Mouse (Mus musculus): Measurements from ENCODE around the gene Crebbp. TPM values are rescaled to one million over a fixed set of nuclear protein-coding genes. Genes with fewer than 3 reads are reported as not detected.

Gene Crebbp
- polyA plus RNA-seq, 1 experiment from 2014 or later = 41.2 TPM

DNA sequence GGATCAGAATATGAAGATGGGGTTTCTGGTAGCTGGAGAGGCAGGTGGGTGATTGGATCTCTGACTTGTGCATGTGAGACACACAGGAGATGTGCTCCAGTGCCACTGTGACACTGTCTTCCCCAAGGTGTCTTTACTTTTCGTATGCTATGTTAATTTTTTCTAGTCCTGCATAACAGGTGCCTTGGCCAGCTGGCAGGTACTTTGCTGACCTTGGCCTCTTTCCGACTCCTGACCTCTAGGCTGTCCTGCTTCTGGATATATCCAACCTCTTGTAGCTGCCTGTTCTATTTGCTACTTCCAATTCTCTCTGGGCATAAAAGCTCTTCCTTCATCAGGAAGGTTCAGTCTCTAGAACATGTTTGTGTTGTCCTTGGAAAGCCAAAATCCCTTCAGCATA, 178.2 kb downstream of the Crebbp start:
- H3K27me3 ChIP-seq = no peaks in the 10 kb centered on the region
- 98% methylated on average over 2 of the region's 2 CpGs for WGBS

DNA sequence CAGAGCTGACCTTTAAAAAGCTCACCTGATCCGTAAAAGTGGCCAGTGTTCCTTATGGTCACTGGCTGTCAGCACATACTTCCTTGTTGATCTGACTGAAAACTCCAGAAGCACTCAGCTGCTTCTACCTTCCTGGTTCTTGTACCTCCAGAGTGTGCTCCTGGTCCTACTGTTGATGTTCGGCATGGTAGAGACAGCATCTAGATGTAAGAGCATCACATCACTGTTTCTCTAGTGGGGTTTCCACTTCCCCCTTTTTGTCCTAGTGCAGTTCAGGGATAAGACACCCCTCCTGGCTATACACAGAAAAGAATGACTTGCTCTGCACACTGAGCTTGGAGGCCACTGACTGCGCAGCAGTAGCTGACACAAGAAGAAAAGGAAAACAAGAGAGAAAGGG, 179.3 kb downstream of the Crebbp start:
- WGBS = 81% methylated on average over 3 of the region's 3 CpGs
- H3K27ac ChIP-seq = no peak overlapping the region

More for the DNA sequence above, 178.2 kb downstream of the Crebbp start:
- Histone ChIP-seq H3K36me3 (peaks cover 42% of the 10 kb centered on the region), H3K9me3 (no peaks in the 10 kb centered on the region), H3K4me2 (no peak overlapping the region), H3K4me1 (replicated peaks) (no peaks in the 10 kb centered on the region), H3K9ac (no peak overlapping the region), H3K27ac (no peak overlapping the region), H3K4me3 (no peak overlapping the region)
- ATAC-seq (ENCODE audit: low FRiP score) = no peak

GRCm38 (mm10) chr16:4033971-4034370, 179.8 kb downstream of the Crebbp start:
- ATAC-seq (ENCODE audit: low FRiP score) = no peak
- Histone ChIP-seq H3K4me2 (no peak overlapping the region), H3K27ac (no peak overlapping the region), H3K4me1 (replicated peaks) (no peaks in the 10 kb centered on the region), H3K36me3 (peaks cover 26% of the 10 kb centered on the region), H3K27me3 (no peaks in the 10 kb centered on the region), H3K9ac (no peak overlapping the region), H3K4me3 (no peak overlapping the region), H3K9me3 (0 out of 2 replicates have a peak, but pooled peaks cover 1% of the 10 kb centered on the region)
- WGBS = 66% methylated on average over 5 of the region's 5 CpGs

More for the DNA sequence above, 179.3 kb downstream of the Crebbp start:
- no peak overlapping the region for H3K4me2 ChIP-seq
- no peak for ATAC-seq (ENCODE audit: low FRiP score)
- H3K4me3 ChIP-seq = no peak overlapping the region
- H3K36me3 ChIP-seq = peaks cover 31% of the 10 kb centered on the region
- H3K9me3 ChIP-seq = no peaks in the 10 kb centered on the region
- H3K4me1 ChIP-seq (replicated peaks) = no peaks in the 10 kb centered on the region
- H3K9ac ChIP-seq = no peak overlapping the region
- no peaks in the 10 kb centered on the region for H3K27me3 ChIP-seq

DNA sequence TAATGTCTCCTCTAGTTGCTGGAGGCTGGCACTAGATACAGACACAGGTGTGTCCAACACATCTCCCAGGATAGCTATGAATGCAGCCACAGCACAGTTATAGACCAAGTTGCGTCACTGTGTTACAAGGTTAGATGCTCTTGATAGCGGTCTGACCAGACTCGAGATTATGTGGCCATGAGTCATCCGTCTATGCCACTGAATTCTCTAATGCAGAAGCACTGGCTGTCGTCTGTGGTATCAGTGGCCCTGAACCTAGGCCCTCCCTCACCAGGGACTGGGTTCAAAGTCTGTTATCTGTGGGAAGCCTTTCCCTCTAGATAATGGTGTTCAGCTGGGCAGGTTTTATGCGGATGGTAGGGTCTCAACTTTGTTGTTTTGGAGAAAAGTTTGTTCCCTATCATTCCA, 181.5 kb downstream of the Crebbp start:
- Histone ChIP-seq H3K27ac (no peak overlapping the region), H3K36me3 (peaks cover 11% of the 10 kb centered on the region), H3K9ac (no peak overlapping the region), H3K9me3 (0 out of 2 replicates have a peak, but pooled peaks cover 3% of the 10 kb centered on the region), H3K4me2 (no peak overlapping the region), H3K27me3 (no peaks in the 10 kb centered on the region), H3K4me3 (no peak overlapping the region), H3K4me1 (replicated peaks) (no peaks in the 10 kb centered on the region)
- ATAC-seq (ENCODE audit: low FRiP score) = no peak
- WGBS = 89% methylated on average over 6 of the region's 6 CpGs

GRCm38 (mm10) chr16:4031441-4032274, 182.1 kb downstream of the Crebbp start:
- Histone ChIP-seq H3K4me3 (no peak overlapping the region), H3K36me3 (peaks cover 5% of the 10 kb centered on the region), H3K9ac (no peak overlapping the region), H3K9me3 (0 out of 2 replicates have a peak, but pooled peaks cover 3% of the 10 kb centered on the region), H3K27me3 (no peaks in the 10 kb centered on the region), H3K4me2 (no peak overlapping the region), H3K27ac (no peak overlapping the region), H3K4me1 (replicated peaks) (no peaks in the 10 kb centered on the region)
- WGBS = 79% methylated on average over 4 of the region's 6 CpGs
- no peak for ATAC-seq (ENCODE audit: low FRiP score)

Small RNA genes within 50 kb of the gene (microRNA-seq; reads per million reads assigned to microRNA genes)
- gene Gm23413 = not detected

Other genes with a start within 250 kb of the Crebbp start
- gene Nlrc3, start 237.4 kb downstream of the Crebbp start, polyA plus RNA-seq (2015; fragmentation: Nextera tagmentation; extraction: Ambion mirVana) = 0.74 and 1.1 TPM in 2 replicates
- 21.5 and 23.3 TPM in 2 replicates for gene Slx4, start 210.2 kb downstream of the Crebbp start, polyA plus RNA-seq (2015; fragmentation: Nextera tagmentation; extraction: Ambion mirVana)
- gene Dnase1, start 177.1 kb downstream of the Crebbp start, polyA plus RNA-seq (2015; fragmentation: Nextera tagmentation; extraction: Ambion mirVana) = 5.3 and 7.2 TPM in 2 replicates
- gene Trap1, start 136.2 kb downstream of the Crebbp start, polyA plus RNA-seq (2015; fragmentation: Nextera tagmentation; extraction: Ambion mirVana) = 47.2 and 48.7 TPM in 2 replicates
- 2.6 and 2.8 TPM in 2 replicates for gene Adcy9, start 206.5 kb upstream of the Crebbp start, polyA plus RNA-seq (2015; fragmentation: Nextera tagmentation; extraction: Ambion mirVana)